Mouse (Mus musculus) stomach, postnatal 0 days (tissue): ENCODE results near the gene Slc5a12.

Source experiments
- CTCF ChIP-seq: IDR thresholded peaks from 2 replicates; pipeline ENCODE4 v1.5.1; 2016; ENCODE audit warnings: antibody characterized with exemption, low read depth, mild to moderate bottlenecking, moderate library complexity
- EP300 ChIP-seq: optimal IDR thresholded peaks from 2 replicates; pipeline ENCODE3; 2016; ENCODE audit warnings: antibody characterized with exemption

DNA sequence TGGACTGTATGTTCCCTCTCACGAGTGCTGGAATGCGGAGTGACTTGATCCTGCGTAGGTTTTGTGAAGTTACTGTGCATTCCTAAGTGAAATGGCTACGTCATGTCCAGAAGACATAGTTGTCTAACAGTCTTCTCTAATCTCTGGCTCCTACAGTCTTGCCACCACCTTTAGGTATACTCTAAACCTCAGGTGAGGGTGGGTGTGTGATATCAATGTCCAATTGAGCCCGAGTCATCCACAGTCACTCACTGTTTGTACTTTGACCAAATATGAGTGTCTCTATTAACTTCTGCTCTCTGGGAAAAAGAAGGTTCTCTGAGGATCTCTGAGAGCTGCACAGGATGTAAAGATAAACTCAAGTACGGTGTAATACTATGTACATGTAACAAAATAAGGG is 10.4 kb upstream of the Slc5a12 start:
- no peak for TF ChIP-seq EP300
- no peak for TF ChIP-seq CTCF
